Mouse (Mus musculus) layer of hippocampus, adult 9-11 months (tissue): ENCODE data around the gene Aspscr1.
"Not testable (repeated sequence)": the region's sequence is repeated elsewhere in the genome, so short reads cannot be mapped to it uniquely, and the experiment has no call there.

Source experiments
- DNase-seq: peaks from one replicate; pipeline ENCODE4 v3.0.0; 2022

Gene Aspscr1

DNA sequence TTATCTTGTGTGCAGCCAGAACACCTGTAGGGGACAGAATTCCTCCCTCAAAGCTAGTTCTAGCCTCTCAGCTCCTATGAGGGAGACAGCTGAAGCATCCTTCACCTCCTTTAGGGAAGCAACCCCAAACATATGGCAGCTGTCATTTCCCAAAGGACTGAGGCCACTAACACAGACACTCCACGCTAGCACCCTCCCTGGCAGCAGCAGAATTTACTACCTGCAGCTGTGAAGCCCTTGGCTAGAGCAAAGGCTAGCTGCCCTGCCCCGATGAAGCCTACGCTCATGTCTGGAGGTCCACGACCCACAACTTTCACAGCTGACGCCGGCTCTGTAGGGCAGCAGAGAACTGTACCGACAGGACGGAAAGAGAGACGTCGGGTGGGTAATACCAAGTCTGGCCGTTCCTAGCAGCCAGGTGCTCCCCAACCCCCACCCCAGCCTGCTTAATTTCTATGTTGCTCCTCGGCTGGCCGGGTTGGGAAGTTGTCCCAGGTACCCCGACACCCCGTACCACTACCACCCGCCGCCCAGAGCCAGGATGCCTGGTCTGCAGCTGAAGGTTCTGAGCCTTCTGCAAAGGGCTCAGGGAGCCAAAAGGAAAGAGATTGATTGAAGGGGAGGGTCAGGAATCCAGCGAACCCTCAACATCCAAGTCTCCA is 29.7 kb upstream of the Aspscr1 start:
- DNase-seq: no peak

DNA sequence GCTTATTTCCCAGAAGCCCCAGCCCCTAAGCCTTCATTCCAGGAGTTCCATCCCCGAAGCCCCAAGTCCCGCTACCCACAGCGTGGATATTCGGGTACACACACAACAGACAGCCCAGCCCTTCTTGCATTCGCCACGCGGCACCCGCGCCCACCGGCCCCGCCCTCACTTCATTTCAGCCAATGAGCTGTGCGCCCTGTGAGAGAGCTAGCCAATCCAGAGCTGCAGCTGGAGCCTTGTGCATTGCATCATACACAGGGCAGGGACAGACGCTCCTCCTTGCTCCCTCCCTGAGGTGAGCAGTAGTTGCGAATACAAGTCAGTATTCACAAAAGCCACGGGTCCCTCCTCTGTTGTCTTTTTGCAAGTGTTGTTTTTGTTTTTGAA is 29.2 kb upstream of the Aspscr1 start, which contains the start of gene Pycr1:
Pycr1 (minus strand) TSS at position 169 of the 387 bp plus-strand sequence.
- peak; percentile 93 for DNase-seq

- DNase-seq: no peak
Observed at GRCm38 (mm10) chr11:120647047-120647830, 25.5 kb upstream of the Aspscr1 start.

GRCm38 (mm10) chr11:120648001-120648476 is 24.7 kb upstream of the Aspscr1 start, which contains the start of gene Myadml2:
TSS of gene Myadml2 (minus strand) at chr11:120648158.
- peak; percentile 68 for DNase-seq

DNA sequence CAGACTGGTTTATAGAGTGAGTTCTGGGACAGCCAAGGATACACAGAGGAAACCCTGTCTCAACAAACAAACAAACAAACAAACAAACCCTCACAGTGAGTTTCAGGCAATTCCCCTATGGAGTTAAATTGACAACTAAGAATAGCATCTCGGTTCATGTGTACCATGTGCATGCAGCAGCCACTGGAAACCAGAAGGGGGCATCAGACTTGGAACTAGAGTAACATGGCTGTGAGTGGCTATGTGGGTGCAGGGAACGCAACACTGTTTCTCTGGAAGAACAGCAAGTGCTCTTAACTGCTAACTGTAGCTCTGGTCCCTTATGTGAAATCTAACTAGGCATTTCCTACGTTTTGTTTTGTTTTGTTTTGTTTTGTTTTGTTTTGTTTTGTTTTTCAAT is 20.9 kb upstream of the Aspscr1 start:
- no peak for DNase-seq

GRCm38 (mm10) chr11:120654741-120655140 is 18.0 kb upstream of the Aspscr1 start:
- DNase-seq: no peak

GRCm38 (mm10) chr11:120657301-120657700 is 15.5 kb upstream of the Aspscr1 start:
- no peak for DNase-seq

DNA sequence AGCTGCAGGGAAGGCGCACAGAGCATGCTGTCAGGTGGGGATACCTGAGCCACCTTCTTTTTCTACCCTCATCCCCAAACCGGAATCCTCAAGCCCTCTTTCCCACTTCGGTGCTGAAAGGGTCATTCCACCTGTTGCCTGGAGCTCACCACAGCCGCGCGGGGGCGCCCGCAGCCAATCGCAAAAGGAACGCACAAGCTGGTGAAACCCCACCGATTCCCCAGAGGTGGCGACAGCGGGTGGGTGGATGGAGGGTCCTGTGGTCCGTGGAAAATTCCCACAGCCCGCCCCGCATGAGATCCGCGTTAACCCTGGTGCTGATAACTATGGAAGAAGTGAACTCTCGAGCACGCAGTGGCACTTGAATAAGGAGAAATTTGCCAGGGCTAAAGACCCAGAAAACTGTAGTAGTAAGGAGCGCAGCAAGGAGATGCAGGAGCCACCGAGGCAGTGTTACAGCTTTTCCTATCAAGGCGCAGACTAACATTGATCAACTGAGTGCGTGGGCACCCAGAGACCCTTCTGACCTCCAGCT is 13.8 kb upstream of the Aspscr1 start:
- DNase-seq: peak; percentile 60

GRCm38 (mm10) chr11:120659509-120660300 is 13.1 kb upstream of the Aspscr1 start:
- DNase-seq: no peak

- no peak for DNase-seq
Observed at GRCm38 (mm10) chr11:120660301-120661075, 12.3 kb upstream of the Aspscr1 start.

DNA sequence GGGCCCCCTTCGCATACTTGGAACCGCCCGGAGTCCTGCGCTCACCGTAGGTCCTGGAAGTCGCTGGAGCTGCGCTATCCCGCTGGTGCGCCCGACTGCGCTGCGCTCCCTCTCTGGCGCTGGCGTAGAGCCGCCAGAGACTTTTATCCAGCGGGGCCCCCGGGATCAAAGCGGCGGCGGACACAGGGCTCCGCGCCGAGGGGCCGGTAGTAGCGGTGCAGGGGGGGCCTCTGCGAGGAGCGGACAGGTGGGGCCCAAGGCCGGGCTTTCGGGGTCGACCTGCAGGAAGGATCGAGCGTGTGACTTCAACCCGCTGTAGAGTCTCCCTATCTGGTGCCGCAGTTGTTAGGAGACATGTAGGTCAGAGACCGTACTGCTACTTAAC is 11.7 kb upstream of the Aspscr1 start, which contains the start of gene Notum:
Notum (minus strand) TSS at position 100 of the 385 bp plus-strand sequence.
- no peak for DNase-seq

DNA sequence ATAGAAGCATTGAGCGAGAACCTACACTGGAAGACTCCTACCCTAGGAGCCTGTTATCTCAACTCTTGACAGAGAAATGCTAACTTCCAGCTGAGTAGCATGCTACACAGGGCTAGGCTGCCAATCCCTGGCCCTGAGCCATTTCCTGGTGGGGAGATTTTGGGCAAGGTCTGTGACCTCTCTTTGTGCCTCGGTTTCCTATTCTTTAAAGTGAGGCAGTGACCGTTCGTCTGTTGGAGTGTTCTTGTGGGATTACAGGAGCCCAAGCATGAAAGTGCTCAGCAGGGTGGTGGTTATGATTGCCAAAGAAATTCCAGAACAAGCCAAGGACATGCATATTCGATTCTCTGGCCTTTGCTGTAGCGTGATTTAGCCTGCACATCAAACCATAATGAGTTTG is 10.0 kb upstream of the Aspscr1 start:
- no peak for DNase-seq

- DNase-seq: no peak
Observed at GRCm38 (mm10) chr11:120663714-120664113, 9.1 kb upstream of the Aspscr1 start.

- no peak for DNase-seq
Observed at GRCm38 (mm10) chr11:120665406-120665805, 7.4 kb upstream of the Aspscr1 start.

DNA sequence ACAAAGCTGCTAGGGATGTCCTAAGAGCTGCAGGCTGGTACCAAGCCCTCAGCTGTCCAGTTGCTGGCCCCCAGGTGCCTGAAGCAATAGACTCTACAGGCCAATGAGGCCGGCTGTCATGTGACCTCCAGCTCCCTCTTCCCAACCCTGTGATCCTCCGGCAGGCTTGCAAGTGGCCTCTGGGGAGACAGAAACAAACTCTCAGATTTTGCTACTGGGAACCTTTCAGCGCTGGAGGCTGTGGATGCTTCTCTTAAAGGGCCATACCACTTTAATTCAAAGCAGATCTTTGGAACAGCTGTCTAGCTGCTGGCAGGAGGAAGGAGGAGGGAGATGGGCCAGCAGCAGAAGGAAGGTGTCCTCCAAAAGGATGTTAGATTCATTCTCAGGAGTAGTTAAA is 6.2 kb upstream of the Aspscr1 start:
- DNase-seq: no peak

DNA sequence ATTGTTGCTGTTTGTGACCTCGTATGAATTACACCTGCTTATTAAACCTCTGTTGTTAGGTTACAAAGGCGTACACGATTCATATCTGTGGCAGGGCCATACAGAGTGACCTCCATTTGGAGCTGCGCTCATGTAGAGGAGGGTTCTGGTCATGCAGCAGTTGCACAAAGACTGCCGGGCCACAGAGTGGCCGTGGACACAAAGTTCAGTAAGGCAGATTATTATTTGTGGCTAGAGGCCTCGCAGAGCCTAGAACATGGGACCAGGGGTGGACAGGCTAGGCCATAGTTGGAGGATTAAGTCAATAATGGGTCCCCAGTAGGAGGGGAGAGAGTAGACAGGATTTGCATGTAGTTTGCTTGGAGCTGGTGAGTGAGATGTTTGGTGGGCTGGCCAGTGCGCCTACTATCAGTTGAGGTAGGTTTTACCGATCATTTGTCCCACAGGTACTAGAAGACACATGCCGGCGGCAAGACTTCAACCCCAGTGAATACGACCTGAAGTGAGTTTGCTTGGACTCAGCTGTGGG is 885 bp downstream of the Aspscr1 start:
- DNase-seq: no peak

DNA sequence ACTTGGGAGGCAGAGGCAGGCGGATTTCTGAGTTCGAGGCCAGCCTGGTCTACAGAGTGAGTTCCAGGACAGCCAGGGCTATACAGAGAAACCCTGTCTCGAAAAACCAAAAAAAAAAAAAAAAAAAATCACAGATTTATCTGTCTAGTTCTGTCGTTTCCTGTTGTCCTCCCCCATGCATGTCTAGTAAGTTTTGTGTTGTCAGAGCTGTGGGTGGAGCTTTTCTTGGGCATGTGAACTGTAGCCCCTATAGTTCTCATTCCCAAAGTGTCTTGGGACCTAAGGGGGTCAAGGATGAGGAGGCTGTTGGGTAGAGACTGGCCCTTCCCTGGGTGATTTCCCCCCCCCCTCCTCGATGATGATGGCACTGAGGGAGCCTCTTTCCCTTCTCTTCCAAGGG is 3.1 kb downstream of the Aspscr1 start:
- DNase-seq: not testable (repeated sequence)

DNA sequence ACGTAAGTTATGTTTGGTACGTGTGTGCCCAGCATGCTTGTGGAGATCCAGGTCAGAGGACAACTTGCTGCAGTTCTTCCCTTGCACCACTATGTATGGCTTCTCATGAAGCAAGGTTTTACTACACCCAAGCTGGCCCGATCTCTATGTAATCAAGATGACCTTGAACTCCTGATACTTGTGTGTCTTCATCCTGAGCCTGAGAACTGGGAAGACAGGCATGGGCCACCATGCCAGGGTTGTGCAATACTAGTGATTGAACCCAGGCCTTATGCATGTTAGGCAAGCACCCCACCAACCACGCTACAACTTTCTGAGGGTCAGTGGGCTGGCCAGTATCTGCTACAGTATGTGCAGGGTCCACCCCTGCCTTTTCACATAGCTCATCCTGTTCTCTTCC is 4.2 kb downstream of the Aspscr1 start:
- DNase-seq: no peak

- DNase-seq: no peak
Observed at GRCm38 (mm10) chr11:120679909-120680308, 7.1 kb downstream of the Aspscr1 start.

GRCm38 (mm10) chr11:120682683-120683082 is 9.9 kb downstream of the Aspscr1 start:
- DNase-seq: no peak

- no peak for DNase-seq
Observed at GRCm38 (mm10) chr11:120683536-120683935, 10.8 kb downstream of the Aspscr1 start.

DNA sequence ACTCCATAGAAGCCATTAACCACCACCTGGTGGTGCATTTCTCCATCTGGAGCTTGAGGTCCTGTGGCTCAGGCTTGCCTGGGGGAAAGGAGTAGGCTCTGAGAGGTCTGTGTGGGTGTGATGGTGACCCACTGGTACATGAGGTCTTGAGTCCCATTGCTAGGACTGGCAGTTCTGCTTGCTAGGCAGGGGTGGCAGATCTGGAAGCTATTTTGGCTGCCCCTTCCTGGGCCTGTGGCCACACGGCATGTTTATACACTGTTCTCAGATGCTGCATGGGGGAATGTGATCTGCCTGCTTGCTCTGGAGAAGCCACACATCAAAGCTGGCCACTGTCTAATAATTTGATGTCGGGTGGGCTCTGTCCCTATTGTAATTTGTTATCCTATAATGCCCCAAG is 11.3 kb downstream of the Aspscr1 start:
- DNase-seq: no peak
